Mouse (Mus musculus) central nervous system, embryonic 11.5 days (tissue): ENCODE measurements around the gene En2. TPM values are rescaled to one million over a fixed set of nuclear protein-coding genes. Genes with fewer than 3 reads are reported as not detected.

ENCODE experiments used
- polyA plus RNA-seq: library from polyadenylated mRNA; depleted of rRNA; stranded (reverse); fragments of >200 nt; gene quantifications from 2 replicates; pipeline ENCODE4 v1.2.3, GENCODE M21; 2012; rRNA removed

The En2 gene
- polyA plus RNA-seq = 17.1 and 51.1 TPM in 2 replicates

GRCm38 (mm10) chr5:28165358-28166255 lies at the start of gene En2:
TSS of gene En2 (plus strand) at chr5:28165694.

Other genes starting within 250 kb of the En2 start
- gene Insig1, start 94.3 kb upstream of the En2 start, polyA plus RNA-seq = 67.7 and 85.1 TPM in 2 replicates
- 73.4 and 167 TPM in 2 replicates for gene Cnpy1, start 80.1 kb downstream of the En2 start, polyA plus RNA-seq
- 48.1 and 52.3 TPM in 2 replicates for gene Rbm33, start 151.4 kb downstream of the En2 start, polyA plus RNA-seq